Mouse (Mus musculus) cerebellum, postnatal 10 days (tissue): ENCODE data around the gene Thsd4.
"Not testable (repeated sequence)": the region's sequence is repeated elsewhere in the genome, so short reads cannot be mapped to it uniquely, and the experiment has no call there.

Experiments
- DNase-seq, 2 experiments: peaks; one replicate each; pipeline ENCODE4 v3.0.0; 2021; ENCODE audit warnings: mixed read lengths in 2 of 2

Thsd4 gene

DNA sequence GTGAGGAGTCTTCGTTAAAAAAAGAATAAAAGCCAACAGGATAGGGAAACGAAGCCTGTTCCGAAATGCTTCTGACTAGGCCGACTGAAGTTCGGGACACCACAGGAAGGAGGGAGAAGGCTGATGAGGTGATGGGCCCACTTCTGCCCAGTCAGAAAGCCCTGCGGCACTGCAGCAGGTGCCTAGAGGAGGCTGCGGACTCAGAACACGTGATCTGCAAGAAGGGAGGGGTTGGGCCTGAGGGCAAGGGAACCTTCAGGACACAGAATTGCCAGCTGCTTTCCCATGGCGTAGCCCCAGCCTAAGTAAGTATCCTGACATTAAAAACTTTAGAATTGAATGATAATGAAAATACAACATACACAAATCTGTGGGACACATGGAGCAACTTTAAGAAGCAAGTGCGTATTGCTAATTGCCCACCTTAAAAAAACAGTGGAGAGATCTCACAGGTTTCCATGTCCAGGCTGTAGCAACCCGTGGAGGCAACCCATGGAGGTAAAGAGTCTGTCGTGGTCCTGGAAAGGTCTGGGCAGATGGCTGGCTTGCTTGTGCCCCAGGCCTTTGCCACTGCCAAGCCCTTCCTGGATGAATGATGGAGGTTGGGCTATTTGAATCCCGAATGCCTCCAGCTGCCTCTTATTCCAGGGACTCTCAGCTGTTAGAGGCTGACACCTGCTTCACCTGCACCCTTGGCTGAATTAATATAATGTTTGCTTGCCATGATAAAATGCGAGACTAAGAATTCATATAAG is 560.5 kb downstream of the Thsd4 start:
- DNase-seq, result peak; percentile 69 to 76

DNA sequence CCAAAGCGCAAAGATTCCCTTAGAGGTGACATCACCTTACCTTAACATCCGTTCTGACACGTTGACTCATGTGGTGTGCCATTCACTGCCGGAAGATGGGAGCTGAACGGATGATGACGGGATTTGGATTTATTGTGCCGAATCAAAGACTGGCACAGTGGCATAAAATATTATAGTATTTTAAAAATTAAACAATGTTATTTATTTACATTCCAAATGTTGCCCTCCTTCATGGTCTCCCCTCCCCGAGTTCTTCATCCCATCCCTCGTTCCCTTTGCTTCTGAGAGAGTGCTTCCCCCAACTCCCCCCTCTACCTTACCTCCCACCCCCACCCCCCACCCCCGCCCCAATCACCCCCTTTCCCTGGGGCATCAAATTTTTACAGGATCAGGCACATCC is 561.3 kb downstream of the Thsd4 start, which contains the start of gene Nr2e3:
TSS of gene Nr2e3 (minus strand) at position 101 of the 400 bp plus-strand sequence.
- DNase-seq, result no peak

DNA sequence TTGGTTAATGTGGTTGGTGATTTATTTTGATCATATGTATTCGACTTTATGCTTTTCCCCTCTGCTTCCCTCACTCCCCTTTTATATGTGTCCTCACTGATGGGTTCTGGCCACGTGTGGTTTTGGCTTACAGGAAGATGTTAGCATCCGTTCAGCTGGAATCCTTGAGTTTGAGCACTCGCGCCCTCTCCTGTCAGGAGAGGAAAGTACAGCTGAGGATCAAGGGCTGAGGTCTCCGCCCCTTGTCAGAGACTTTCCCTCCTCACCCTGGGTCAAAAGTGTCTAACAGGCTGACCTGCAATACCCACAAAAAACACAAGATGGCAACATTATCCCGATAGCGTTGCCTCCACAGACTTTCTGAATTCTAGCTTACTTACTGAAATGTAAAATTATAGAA is 562.6 kb downstream of the Thsd4 start:
- DNase-seq, result peak; percentile 89 to 93

DNA sequence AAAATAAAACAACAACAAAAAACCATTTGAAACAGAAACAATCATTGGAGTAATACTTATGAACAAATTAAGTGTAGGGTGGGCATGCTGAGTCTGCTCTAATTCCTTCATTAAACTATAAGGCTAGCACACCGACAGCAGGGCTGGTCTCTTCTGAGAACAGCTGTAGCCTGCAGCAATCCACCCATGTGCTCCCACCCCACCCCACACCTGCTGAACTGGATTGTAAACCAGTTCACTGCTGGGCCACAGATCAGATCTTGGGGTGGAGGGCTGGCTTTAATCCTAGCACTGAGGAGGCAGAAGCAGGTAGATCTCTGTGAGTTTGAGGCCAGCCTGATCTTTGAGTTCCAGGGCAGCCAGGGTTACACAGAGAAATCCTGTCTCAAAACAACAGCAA is 563.7 kb downstream of the Thsd4 start:
- not testable (repeated sequence) for DNase-seq

DNA sequence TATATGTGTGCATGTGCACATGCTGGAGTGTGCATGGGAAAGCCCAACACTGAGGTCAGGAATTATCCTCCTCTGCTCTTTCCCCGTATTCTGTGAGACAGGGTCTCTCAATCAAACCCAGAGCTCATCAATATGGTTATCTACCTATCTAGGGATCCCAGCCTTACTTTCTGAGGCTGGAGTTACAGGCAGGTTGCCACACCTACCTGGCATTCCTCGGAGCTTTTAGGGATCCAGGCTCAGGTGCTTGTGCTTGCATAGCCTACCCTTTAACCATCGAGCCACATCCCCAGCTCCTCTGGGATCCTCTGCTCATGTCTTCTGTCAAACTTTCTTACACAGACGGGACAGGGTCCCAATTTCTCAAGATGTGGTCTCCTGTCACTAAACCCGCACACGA is 565.4 kb downstream of the Thsd4 start:
- no peak for DNase-seq

DNA sequence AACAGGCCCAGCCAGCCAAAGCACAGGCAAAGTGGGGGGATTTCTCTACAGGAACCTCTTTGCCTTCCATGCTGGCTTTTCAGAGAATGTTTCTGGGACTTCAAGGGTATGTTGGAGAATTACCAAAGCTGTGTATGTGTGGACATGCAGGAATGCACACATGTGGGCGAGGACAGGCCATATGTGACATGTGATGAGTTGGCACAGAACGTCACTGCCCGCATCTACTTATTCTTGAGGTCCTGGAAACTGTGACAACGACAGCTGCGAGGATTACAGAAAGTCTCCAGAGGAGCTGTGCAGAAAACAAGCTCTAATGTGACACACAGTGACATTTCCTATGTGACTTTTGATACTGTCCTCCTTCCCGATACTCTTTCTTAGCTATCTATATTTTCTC is 566.2 kb downstream of the Thsd4 start:
- peak in 1 of 2 experiments; percentile 7 for DNase-seq

DNA sequence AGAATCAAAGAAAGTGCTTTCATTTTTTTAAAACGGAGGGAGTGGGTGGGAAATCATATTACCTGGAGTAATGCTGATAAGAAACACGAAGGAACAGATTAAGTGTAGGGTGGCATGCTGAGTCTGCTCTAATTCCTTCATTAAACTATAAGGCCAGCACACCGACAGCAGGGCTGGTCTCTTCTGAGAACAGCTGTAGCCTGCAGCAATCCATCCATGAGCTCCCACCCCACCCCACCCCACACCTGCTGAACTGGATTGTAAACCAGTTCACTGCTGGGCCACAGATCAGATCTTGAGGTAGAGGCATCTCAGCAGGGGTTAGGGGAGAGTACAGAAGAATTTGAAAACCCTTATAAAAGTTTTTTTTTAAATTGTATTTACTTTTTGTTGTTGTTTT is 566.6 kb downstream of the Thsd4 start:
- DNase-seq, result peak in 1 of 2 experiments; percentile 1

DNA sequence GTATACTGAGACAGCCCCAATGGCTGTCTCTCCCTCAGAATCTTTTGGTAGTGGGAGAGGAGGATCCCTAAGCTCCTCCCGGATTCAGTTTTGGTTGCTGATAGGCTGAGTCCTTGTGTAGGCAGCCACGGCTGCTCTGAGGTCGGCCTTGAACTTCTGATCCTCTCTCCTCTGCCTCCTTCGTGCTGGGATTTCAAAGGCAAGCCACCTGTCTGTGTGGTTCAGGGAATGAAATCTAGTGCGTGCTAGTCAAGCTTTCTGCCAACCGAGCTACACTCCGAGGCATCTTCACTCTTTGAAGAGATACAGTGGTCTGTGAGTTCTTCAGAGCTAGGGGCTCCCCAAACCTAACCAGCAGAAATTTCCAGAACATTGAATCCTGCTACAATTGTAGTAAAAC is 568.3 kb downstream of the Thsd4 start:
- DNase-seq, result peak in 1 of 2 experiments; percentile 0

DNA sequence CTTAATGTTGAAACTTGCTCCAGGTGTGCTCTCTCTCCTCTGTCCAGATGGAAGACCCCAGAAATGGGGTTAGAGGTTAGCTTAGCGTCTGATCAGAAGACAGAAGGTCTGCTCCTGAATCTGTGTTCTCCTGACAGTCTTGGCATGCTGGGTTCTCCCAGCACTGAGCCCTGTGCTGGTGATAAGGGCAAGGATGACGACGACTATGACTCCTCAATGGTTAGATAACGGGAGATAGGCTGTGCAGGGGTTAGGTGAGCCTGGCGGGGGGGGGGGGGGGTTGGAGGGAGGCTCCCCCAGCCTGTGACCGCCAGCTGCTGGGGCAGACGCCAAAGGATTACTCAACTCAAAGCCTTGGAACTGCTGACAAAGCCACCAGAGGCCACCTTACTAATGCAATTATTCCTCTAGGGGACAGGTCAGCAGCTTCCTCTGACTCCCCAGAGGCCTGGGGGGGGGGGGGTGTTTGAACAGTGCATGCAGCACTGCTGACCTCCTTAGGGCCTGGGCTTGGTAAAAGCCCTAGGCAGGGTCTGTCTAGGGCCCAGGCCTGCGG is 569.3 kb downstream of the Thsd4 start:
- DNase-seq, result peak in 1 of 2 experiments; percentile 3

DNA sequence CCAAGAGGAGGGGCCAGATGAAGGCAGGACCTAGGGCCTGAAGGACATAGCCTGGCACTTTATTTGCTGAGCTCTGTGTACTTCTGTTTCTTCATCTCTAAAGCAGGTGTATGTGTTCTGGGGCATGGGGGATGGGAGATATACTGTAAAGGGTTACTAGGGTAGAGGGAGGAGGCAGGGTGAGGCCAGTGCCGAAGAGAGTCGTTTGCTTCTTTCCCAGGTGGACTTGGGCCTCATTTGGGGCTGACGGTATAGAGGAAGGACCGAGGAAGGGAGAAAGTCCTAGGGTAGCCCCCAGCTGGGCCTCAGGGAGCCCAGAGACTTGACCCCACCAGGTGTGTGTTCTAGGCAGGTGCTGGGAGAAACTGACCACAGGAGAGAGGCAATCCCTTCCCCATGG is 569.9 kb downstream of the Thsd4 start:
- DNase-seq, result peak in 1 of 2 experiments; percentile 1

DNA sequence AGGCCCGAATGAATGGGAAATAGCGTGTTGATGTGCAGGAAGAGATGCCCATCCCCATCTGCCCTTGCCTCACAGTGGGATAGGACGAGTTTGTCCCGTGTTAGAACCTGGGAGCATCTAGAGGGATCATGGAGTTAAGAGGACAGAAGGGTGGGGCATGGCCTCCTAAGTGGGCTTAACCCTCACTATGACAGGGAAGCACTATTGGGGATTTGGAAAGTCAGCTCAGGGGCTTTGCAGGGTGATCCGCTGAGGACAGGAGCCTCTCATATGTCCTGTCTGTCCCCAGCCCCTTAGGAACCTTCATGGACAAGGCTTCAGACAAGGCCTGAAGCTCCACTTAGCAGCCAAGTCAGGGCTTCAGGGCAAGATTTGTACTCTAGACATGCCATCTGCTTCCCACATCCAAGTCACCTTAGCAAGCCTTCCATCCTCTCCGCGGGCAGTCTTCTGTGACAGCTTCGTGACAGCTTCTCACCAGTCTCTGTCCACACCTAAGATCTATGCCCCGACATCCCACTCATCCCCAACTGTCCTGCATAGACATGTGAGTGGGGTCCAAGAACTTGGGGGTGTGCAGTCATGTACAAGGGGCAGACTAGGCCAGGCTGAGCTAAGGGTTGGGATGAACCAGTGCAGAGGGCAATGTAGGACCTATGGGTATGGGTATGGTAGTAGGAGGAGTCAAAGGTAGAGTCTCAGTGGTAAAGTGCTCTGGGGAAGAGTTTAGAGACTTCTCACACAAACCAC is 570.7 kb downstream of the Thsd4 start:
- DNase-seq, result peak in 1 of 2 experiments; percentile 2

DNA sequence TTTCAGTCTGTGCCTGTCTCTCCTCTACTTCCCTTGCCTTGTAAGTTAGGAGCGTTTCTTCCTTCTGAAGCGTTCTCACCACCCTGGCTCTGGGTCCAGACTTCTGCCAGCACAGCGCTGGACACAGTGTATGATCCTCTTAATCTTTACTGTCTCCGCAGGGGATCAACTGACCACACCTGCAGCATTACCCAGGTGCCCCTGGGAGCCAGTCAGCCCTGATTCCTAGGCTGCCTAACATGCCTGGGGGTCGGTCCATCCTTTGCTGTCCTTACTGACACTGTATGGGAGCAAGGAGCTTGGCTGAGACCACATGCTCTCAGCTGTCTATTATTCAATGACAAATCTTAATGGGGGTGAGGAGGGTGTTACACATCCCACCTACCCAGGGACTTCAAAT is 571.9 kb downstream of the Thsd4 start:
- peak in 1 of 2 experiments; percentile 2 for DNase-seq

DNA sequence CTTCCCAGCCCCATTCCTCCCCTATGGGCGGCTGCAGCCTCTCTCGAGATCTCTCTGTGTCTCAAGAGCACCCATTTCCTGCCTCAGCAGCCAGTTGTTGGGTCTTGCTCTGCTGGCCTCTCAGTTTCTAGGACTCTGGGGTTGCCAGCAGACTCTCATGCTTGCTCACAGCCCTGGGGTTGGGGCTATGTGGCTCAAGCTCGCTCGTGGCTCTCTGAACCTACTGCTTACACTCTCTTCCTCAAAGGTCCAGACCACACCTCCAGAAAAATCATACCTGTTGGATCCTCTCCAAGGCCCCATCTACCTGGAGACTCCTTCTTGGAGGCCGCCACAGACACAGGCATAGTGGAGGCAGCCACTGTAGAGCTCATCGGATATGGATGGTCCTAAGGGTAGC is 572.3 kb downstream of the Thsd4 start:
- peak in 1 of 2 experiments; percentile 4 for DNase-seq

DNA sequence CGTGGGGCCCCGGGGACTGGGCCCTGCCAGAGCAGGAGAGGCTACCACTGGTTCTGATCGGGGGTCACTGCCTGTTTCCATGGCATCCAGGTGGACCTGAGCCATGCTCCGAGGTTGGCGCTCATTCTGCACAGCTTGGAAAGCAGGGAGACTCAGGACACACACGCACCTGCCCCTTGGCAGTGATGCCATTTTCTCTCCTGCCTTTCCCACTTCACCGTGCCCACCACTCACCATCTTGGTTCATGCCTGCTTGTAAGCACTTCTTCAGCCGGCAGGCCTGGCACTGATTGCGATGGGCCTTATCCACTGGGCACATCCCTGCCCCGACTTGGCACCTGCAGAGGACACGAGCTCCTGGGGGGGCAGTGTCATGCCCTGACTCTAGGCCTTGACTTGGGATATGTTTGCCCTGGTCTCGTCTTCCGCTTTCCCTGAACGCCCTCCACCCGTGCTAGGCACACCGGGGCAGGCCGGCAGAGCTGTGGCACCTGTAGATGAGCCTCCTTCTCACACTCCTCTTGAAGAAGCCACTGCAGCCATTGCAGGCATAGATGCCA is 573.1 kb downstream of the Thsd4 start:
- peak; percentile 81 to 84 for DNase-seq

DNA sequence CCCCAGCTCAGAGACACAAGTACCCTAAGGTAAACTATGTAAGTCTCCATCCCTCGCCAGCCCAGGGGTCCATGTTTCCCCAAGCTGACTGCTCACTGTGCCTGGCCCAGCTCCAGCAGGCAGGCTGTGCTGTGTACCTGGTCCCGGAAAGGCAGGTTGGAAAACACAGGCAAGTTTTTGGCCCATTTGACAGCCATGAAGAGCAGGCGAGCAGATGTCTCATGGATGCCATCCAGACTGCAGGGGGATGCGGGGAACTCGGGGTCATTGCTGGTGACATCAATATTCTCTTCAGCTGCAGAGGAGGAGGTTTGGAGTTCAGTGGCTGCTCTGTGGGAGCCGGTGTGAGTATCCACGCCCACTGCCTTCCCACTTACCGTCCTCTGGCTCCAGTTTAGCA is 573.6 kb downstream of the Thsd4 start:
- DNase-seq, result peak; percentile 69 to 70

DNA sequence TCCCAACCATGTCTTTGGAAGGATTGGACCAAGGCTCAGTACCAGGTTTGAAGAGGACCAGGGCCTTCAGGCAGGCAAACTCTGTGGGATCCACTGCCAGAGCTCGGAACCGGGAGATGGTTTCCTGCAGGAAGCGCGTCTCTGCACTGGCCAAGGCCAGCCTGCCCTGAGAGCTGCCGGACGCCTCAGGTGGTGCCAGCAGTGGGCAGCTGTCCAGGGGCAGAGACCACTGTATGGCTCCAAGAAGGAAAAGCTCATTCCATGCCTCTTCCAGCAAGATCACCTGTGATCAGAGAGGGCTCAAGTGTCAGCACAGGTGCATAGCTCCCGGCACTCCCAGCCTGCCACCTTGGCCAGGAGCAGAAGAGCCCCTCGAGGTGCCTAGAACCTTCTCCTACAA is 574.6 kb downstream of the Thsd4 start:
- peak; percentile 55 to 67 for DNase-seq

DNA sequence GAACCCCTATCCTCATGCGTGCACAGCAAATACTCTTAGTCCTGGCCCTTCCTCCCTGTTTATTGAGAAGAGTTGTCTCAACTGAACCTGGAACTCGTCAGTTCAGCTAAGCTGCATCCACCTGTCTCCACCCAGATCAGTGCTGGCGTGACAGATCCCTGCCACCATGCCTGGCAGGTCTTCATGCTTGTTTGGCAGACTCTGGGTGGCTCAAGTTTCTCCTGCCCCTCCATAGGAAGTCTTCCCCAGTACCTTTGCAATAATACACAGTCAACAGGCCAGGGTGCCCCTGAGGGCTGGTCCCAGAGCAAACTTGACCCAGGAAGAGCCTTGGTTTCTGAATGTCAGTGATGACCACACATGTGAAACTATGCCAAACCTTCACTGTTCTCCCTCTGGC is 576.6 kb downstream of the Thsd4 start:
- DNase-seq, result no peak

DNA sequence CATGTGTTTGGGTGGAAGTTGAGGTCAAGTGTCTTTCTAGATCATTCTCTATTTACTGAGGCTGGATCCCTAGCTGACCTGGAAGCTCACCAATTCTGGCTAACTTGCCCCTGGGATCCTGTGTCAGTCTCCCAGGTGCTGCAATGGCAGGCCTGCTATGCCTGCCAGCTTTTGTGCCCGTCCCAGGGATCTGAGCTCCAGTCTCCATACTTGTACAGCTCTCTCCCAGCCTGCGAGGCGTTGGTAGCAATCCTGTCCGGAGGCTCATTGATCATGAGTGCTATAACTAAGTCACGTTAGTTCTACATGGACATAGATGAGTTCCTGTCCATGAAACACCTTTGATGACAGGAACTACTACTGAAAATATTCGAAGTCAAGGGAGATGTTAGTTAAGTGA is 578.0 kb downstream of the Thsd4 start:
- DNase-seq, result no peak

DNA sequence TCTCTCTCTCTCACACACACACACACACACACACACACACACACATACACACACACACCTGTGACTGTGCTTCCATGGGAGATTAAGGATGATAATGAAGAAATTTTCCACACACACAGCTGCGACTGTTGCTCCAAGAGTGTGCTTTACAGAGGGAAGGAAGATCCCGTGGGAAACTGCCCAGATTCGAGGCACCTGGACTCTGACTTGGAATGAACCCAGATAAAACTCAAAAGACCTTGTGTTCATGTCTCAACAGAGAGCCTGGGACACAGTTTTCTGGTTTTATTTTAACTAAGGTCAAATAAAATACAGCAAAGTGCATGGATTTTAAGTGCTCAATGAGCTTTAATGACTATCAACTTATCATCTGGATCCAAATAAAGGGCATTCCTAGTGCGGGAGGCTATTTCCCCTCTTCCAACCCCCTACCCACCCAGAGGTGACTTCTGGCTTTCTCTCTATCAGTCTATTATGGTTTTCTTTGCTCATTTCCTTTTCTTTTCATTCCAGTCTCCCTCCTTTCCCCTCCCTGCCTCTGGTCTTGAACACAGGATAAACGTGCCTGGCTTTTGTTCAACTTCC is 579.3 kb downstream of the Thsd4 start:
- no peak for DNase-seq

DNA sequence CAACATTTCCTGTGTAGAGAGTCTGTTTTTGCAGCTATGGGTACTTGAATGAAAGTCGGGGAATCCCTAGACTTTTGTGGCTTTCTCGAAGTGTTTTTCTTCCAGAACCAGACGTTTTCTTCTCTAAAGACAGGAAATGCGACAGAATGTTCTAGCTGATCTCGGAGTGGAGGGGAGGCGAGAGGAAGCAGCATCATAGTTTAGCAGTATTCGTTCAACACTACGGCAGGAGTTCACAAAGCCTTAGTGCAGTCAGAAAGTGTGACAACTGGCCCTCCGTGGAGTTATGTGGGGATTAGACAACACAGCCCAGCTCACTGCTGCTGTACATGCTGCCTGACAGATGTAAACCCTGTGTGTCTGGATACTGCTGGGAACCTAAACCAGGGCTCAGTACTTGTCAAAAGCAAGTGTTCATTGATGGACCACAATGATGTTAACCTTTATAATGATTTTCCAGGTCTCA is 579.9 kb downstream of the Thsd4 start:
- DNase-seq, result no peak

DNA sequence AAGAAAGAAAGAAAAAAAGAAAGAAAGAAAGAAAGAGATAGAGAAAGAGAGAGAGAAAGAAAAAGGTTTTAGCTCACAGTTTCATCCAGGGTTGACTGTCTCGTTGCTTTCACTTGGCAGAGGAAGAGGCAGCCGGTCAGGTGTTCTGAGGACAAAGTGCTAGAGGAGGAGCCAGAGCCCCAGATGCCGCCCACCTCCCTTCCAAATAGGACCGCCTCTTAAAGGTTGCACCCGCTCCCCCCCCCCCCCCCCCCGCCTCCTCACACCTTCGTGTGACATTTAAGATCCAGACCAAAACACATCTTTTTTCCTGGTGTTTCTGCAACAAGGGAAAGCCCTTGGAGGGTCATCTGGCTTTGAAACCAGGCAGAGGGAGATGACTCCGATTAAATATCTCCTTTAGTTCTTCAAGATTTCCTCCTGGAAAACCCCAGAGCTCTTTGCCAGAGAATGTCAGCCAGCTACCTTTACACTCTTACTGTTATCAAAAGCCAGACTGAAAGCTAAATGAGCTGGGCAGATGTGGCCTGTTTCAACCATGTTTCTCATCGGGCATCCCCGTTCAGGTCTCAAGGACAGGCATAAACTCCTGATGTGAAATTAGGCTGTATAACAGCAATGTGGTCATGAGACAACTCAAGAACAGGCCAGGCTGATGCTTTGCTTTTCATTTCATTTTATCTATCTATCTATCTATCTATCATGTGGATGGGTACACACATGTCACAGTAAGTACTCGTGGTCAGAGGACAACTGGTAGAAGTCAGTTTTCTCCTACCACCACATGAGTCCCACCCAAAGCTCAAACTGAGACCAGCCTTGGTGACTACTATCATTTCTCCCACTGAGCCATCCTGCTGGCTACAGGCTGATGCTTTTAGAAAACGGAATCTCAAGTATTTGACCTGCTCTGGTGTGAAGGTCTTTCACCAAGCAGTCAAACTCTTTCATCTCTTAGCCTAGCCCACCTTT is 580.6 kb downstream of the Thsd4 start:
- no peak for DNase-seq

DNA sequence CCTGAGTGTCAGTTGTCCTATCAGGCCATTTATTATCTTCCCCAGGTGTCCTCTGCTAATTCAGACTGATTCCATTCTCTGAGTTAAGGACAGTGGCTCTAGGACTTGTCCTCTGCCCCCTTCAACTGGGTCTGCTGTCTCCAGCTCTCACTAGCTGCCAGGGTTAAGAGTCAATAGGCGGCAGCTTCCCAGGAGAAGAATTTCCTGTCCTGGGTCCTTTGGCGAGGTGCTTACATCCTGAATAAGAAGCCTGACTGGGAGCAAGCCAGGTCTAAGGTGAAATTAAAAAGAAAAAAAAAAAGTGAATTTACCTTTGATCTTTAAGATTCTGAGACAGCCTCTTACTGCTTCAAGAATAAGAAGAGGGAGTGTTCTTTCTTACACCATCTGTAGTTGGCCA is 582.2 kb downstream of the Thsd4 start:
- no peak for DNase-seq
